Mouse (Mus musculus) bone marrow macrophage, adult 2 months (primary cell): ENCODE data around the gene Pkp4.

ENCODE experiments used
- CTCF ChIP-seq: IDR thresholded peaks from 2 replicates; pipeline ENCODE4 v1.5.1; 2012; ENCODE audit warnings: low read depth, mild to moderate bottlenecking, low read length, moderate library complexity
- POLR2A ChIP-seq: IDR thresholded peaks from 2 replicates; pipeline ENCODE4 v1.6.1; 2012; ENCODE audit warnings: mild to moderate bottlenecking, low read depth, low read length, borderline replicate concordance

DNA sequence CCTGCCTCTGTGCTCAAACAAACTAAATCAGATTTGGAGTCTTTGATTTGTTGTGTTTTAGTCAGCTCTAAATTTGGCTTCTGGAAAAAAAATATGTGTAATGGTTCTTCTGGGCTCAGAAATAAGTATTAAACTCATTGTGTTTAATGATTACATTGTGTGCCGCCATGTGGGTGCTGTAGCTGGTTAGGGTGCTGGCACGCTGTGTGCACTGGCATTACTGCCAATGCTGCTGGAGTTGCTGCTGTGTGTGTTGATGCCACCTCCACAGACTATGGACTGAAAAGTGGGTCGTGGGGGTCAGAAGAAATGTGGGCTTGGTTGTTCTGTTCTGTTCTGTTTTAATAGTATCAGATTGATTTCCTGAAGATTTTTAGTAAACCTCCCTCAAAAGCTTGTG lies 92.8 kb downstream of the Pkp4 start:
- TF ChIP-seq CTCF (no peak), POLR2A (no peak)
